Mouse (Mus musculus): ENCODE results near the gene Zfp689. TPM values are rescaled to one million over a fixed set of nuclear protein-coding genes. Genes with fewer than 3 reads are reported as not detected.
"Not testable (repeated sequence)": the region's sequence is repeated elsewhere in the genome, so short reads cannot be mapped to it uniquely, and the experiment has no call there.

Gene Zfp689
- polyA plus RNA-seq, 1 experiment from 2014 or later = 5.9 TPM

- H3K36me3 ChIP-seq (ENCODE audit: control insufficient read depth, insufficient read depth, low read length) = peaks cover 25% of the 10 kb centered on the region
- not testable (repeated sequence) for H3K9ac ChIP-seq (ENCODE audit: low read depth, low read length); H3K4me2 ChIP-seq (ENCODE audit: low read depth, low read length); H3K27ac ChIP-seq (ENCODE audit: low read length); H3K9me3 ChIP-seq (ENCODE audit: control insufficient read depth, low read length); ATAC-seq; H3K4me1 ChIP-seq (ENCODE audit: control insufficient read depth, insufficient read depth, low read length); H3K4me3 ChIP-seq (ENCODE audit: low read length); H3K27me3 ChIP-seq (replicated peaks; ENCODE audit: control insufficient read depth, insufficient read depth, low read length)
- WGBS = 75% methylated on average over 3 of the region's 3 CpGs
Measured at GRCm38 (mm10) chr7:127458371-127459122, 9.6 kb upstream of the Zfp689 start.

- H3K27ac ChIP-seq (ENCODE audit: low read length) = no peak overlapping the region
- H3K4me2 ChIP-seq (ENCODE audit: low read depth, low read length) = no peak overlapping the region
- no peaks in the 10 kb centered on the region for H3K27me3 ChIP-seq (replicated peaks; ENCODE audit: control insufficient read depth, insufficient read depth, low read length)
- H3K36me3 ChIP-seq (ENCODE audit: control insufficient read depth, insufficient read depth, low read length) = peaks cover 23% of the 10 kb centered on the region
- 0 out of 2 replicates have a peak, but pooled peaks cover 11% of the 10 kb centered on the region for H3K4me1 ChIP-seq (ENCODE audit: control insufficient read depth, insufficient read depth, low read length)
- no peaks in the 10 kb centered on the region for H3K9me3 ChIP-seq (ENCODE audit: control insufficient read depth, low read length)
- 84% methylated on average over 7 of the region's 7 CpGs for WGBS
- no peak overlapping the region for H3K9ac ChIP-seq (ENCODE audit: low read depth, low read length)
- H3K4me3 ChIP-seq (ENCODE audit: low read length) = no peak overlapping the region
- ATAC-seq = no peak
Measured at GRCm38 (mm10) chr7:127454905-127455304, 5.9 kb upstream of the Zfp689 start.

- no peaks in the 10 kb centered on the region for H3K9me3 ChIP-seq (ENCODE audit: control insufficient read depth, low read length)
- no peak overlapping the region for H3K9ac ChIP-seq (ENCODE audit: low read depth, low read length)
- ATAC-seq = no peak
- H3K27me3 ChIP-seq (replicated peaks; ENCODE audit: control insufficient read depth, insufficient read depth, low read length) = no peaks in the 10 kb centered on the region
- H3K4me2 ChIP-seq (ENCODE audit: low read depth, low read length) = no peak overlapping the region
- H3K4me1 ChIP-seq (ENCODE audit: control insufficient read depth, insufficient read depth, low read length) = 0 out of 2 replicates have a peak, but pooled peaks cover 14% of the 10 kb centered on the region
- 90% methylated on average over 2 of the region's 2 CpGs for WGBS
- H3K36me3 ChIP-seq (ENCODE audit: control insufficient read depth, insufficient read depth, low read length) = peaks cover 17% of the 10 kb centered on the region
- no peak overlapping the region for H3K27ac ChIP-seq (ENCODE audit: low read length)
- H3K4me3 ChIP-seq (ENCODE audit: low read length) = no peak overlapping the region
Measured at GRCm38 (mm10) chr7:127453056-127453455, 4.1 kb upstream of the Zfp689 start.

- Histone ChIP-seq H3K9me3 (ENCODE audit: control insufficient read depth, low read length) (no peaks in the 10 kb centered on the region), H3K27ac (ENCODE audit: low read length) (no peak overlapping the region), H3K27me3 (replicated peaks; ENCODE audit: control insufficient read depth, insufficient read depth, low read length) (no peaks in the 10 kb centered on the region), H3K4me2 (ENCODE audit: low read depth, low read length) (peak overlapping the region; percentile 61), H3K36me3 (ENCODE audit: control insufficient read depth, insufficient read depth, low read length) (peaks cover 4% of the 10 kb centered on the region), H3K9ac (ENCODE audit: low read depth, low read length) (no peak overlapping the region), H3K4me3 (ENCODE audit: low read length) (peak overlapping the region; percentile 88), H3K4me1 (ENCODE audit: control insufficient read depth, insufficient read depth, low read length) (0 out of 2 replicates have a peak, but pooled peaks cover 14% of the 10 kb centered on the region)
- no peak for ATAC-seq
- 78% methylated on average over 7 of the region's 7 CpGs for WGBS
Measured at GRCm38 (mm10) chr7:127449966-127450365, 1.0 kb upstream of the Zfp689 start.

- no peaks in the 10 kb centered on the region for H3K9me3 ChIP-seq (ENCODE audit: control insufficient read depth, low read length)
- no peak overlapping the region for H3K9ac ChIP-seq (ENCODE audit: low read depth, low read length)
- no peak overlapping the region for H3K4me2 ChIP-seq (ENCODE audit: low read depth, low read length)
- 91% methylated on average over 20 of the region's 20 CpGs for WGBS
- no peaks in the 10 kb centered on the region for H3K4me1 ChIP-seq (ENCODE audit: control insufficient read depth, insufficient read depth, low read length)
- H3K4me3 ChIP-seq (ENCODE audit: low read length) = no peak overlapping the region
- H3K27ac ChIP-seq (ENCODE audit: low read length) = no peak overlapping the region
- H3K36me3 ChIP-seq (ENCODE audit: control insufficient read depth, insufficient read depth, low read length) = peaks cover 20% of the 10 kb centered on the region
- no peaks in the 10 kb centered on the region for H3K27me3 ChIP-seq (replicated peaks; ENCODE audit: control insufficient read depth, insufficient read depth, low read length)
- no peak for ATAC-seq
Measured at GRCm38 (mm10) chr7:127443976-127444375, 5.0 kb downstream of the Zfp689 start.

GRCm38 (mm10) chr7:127437724-127438123 is 11.2 kb downstream of the Zfp689 start:
- 88% methylated on average over 3 of the region's 3 CpGs for WGBS
- Histone ChIP-seq H3K27me3 (replicated peaks; ENCODE audit: control insufficient read depth, insufficient read depth, low read length) (no peaks in the 10 kb centered on the region), H3K9ac (ENCODE audit: low read depth, low read length) (no peak overlapping the region), H3K36me3 (ENCODE audit: control insufficient read depth, insufficient read depth, low read length) (peaks cover 4% of the 10 kb centered on the region; the same call in 1 of the 2 replicates), H3K9me3 (ENCODE audit: control insufficient read depth, low read length) (0 out of 2 replicates have a peak, but pooled peaks cover 7% of the 10 kb centered on the region), H3K27ac (ENCODE audit: low read length) (no peak overlapping the region), H3K4me3 (ENCODE audit: low read length) (no peak overlapping the region), H3K4me1 (ENCODE audit: control insufficient read depth, insufficient read depth, low read length) (no peaks in the 10 kb centered on the region), H3K4me2 (ENCODE audit: low read depth, low read length) (no peak overlapping the region)
- no peak for ATAC-seq

- H3K4me3 ChIP-seq (ENCODE audit: low read length) = no peak overlapping the region
- no peaks in the 10 kb centered on the region for H3K4me1 ChIP-seq (ENCODE audit: control insufficient read depth, insufficient read depth, low read length)
- H3K27ac ChIP-seq (ENCODE audit: low read length) = no peak overlapping the region
- H3K4me2 ChIP-seq (ENCODE audit: low read depth, low read length) = no peak overlapping the region
- ATAC-seq = no peak
- H3K27me3 ChIP-seq (replicated peaks; ENCODE audit: control insufficient read depth, insufficient read depth, low read length) = no peaks in the 10 kb centered on the region
- 89% methylated on average over 4 of the region's 4 CpGs for WGBS
- H3K9ac ChIP-seq (ENCODE audit: low read depth, low read length) = no peak overlapping the region
- H3K36me3 ChIP-seq (ENCODE audit: control insufficient read depth, insufficient read depth, low read length) = no peaks in the 10 kb centered on the region
- H3K9me3 ChIP-seq (ENCODE audit: control insufficient read depth, low read length) = 0 out of 2 replicates have a peak, but pooled peaks cover 7% of the 10 kb centered on the region
Measured at GRCm38 (mm10) chr7:127435206-127435605, 13.8 kb downstream of the Zfp689 start.

GRCm38 (mm10) chr7:127426354-127426753 is 22.6 kb downstream of the Zfp689 start:
- 64% methylated on average over 3 of the region's 3 CpGs for WGBS
- Histone ChIP-seq H3K27me3 (replicated peaks; ENCODE audit: control insufficient read depth, insufficient read depth, low read length) (peaks cover 8% of the 10 kb centered on the region; the same call in 1 of the 2 replicates), H3K4me2 (ENCODE audit: low read depth, low read length) (no peak overlapping the region), H3K27ac (ENCODE audit: low read length) (no peak overlapping the region), H3K4me3 (ENCODE audit: low read length) (no peak overlapping the region), H3K36me3 (ENCODE audit: control insufficient read depth, insufficient read depth, low read length) (no peaks in the 10 kb centered on the region), H3K9me3 (ENCODE audit: control insufficient read depth, low read length) (no peaks in the 10 kb centered on the region), H3K4me1 (ENCODE audit: control insufficient read depth, insufficient read depth, low read length) (0 out of 2 replicates have a peak, but pooled peaks cover 6% of the 10 kb centered on the region), H3K9ac (ENCODE audit: low read depth, low read length) (no peak overlapping the region)
- no peak for ATAC-seq

GRCm38 (mm10) chr7:127425911-127426310 is 23.0 kb downstream of the Zfp689 start:
- H3K4me2 ChIP-seq (ENCODE audit: low read depth, low read length) = no peak overlapping the region
- H3K27me3 ChIP-seq (replicated peaks; ENCODE audit: control insufficient read depth, insufficient read depth, low read length) = peaks cover 8% of the 10 kb centered on the region; the same call in 1 of the 2 replicates
- no peak overlapping the region for H3K4me3 ChIP-seq (ENCODE audit: low read length)
- no peak overlapping the region for H3K9ac ChIP-seq (ENCODE audit: low read depth, low read length)
- H3K27ac ChIP-seq (ENCODE audit: low read length) = no peak overlapping the region
- no peak for ATAC-seq
- H3K9me3 ChIP-seq (ENCODE audit: control insufficient read depth, low read length) = no peaks in the 10 kb centered on the region
- 72% methylated on average over 2 of the region's 2 CpGs for WGBS
- no peaks in the 10 kb centered on the region for H3K36me3 ChIP-seq (ENCODE audit: control insufficient read depth, insufficient read depth, low read length)
- peaks cover 10% of the 10 kb centered on the region; the same call in 1 of the 2 replicates for H3K4me1 ChIP-seq (ENCODE audit: control insufficient read depth, insufficient read depth, low read length)
